28 mouse cellular contexts compared by ENCODE assay signal in genomic region chr6:23966980-23967379, GRCm38 (mm10). TPM values are rescaled to one million over a fixed set of nuclear protein-coding genes. Genes with fewer than 3 reads are reported as not detected.
DNase-seq lines count a peak whose midpoint lies in the region; ATAC-seq and TF ChIP-seq lines count a peak whose summit lies in the region.
"Had no signal": no experiment of that assay in that cellular context is flagged by ENCODE, and none has a peak within 500 bp of the region (broad histone marks: within the 10 kb centered on the region; RNA-seq: fewer than 3 reads in every experiment).

No protein-coding gene starts in this region.

- H3K9me3 ChIP-seq in intestine, embryonic 15.5 days: no peaks in the 10 kb centered on the region
- H3K9me3 ChIP-seq: embryonic facial prominence, embryonic 13.5 days; forebrain, embryonic 12.5 days; G1E; heart, embryonic 10.5 days; hindbrain, embryonic 12.5 days had no signal

- WGBS in intestine, embryonic 15.5 days: 66% methylated on average over 2 of the region's 2 CpGs

- H3K27ac ChIP-seq in left cerebral cortex, adult 2 months: peak overlapping the region; percentile 55
- no peak overlapping the region for H3K27ac ChIP-seq in intestine, embryonic 15.5 days
- H3K27ac ChIP-seq: embryonic facial prominence, embryonic 13.5 days; forebrain, embryonic 12.5 days; heart, embryonic 10.5 days; hindbrain, embryonic 12.5 days had no signal

- peak; percentile 86 for ATAC-seq in frontal cortex, adult (ENCODE audit: low TSS enrichment)
- ATAC-seq in intestine, embryonic 15.5 days: no peak
- ATAC-seq: CD4-positive, CD25-positive, alpha-beta regulatory T cell, adult 4 months; forebrain, embryonic 16.5 days had no signal

- TF ChIP-seq CTCF in left cerebral cortex, adult 2 months (IDR thresholded peaks at IDR 0.05): no peak

- no peak overlapping the region for H3K4me3 ChIP-seq in left cerebral cortex, adult 2 months
- no peak overlapping the region for H3K4me3 ChIP-seq in intestine, embryonic 15.5 days (replicated peaks)
- H3K4me3 ChIP-seq: embryonic facial prominence, embryonic 13.5 days; forebrain, embryonic 12.5 days; heart, embryonic 10.5 days; hindbrain, embryonic 12.5 days had no signal

- H3K36me3 ChIP-seq in intestine, embryonic 15.5 days: no peaks in the 10 kb centered on the region
- H3K36me3 ChIP-seq: embryonic facial prominence, embryonic 13.5 days; forebrain, embryonic 12.5 days; G1E; heart, embryonic 10.5 days; hindbrain, embryonic 12.5 days had no signal

- intact Hi-C loops in left cerebral cortex, adult 2 months (cut with DNase I): loop anchor here (1.0 to 5.0 kb wide), 3 partner anchors 26 to 440 kb away; no protein-coding TSS in a partner anchor
- intact Hi-C loops in left cerebral cortex, postnatal 10 days (cut with DNase I): no loop called here

- H3K4me2 ChIP-seq in intestine, embryonic 15.5 days (replicated peaks): no peak overlapping the region
- H3K4me2 ChIP-seq: embryonic facial prominence, embryonic 13.5 days; forebrain, embryonic 12.5 days; hindbrain, embryonic 12.5 days had no signal

- no peak for DNase-seq in frontal cortex, postnatal 14 days (ENCODE audit: low spot score in 2 of 2)
- no peak for DNase-seq in left cerebral cortex, adult 2 months (ENCODE audit: extremely low spot score in 1 of 2, low spot score in 2 of 2)
- no peak for DNase-seq in left cerebral cortex, postnatal 10 days (ENCODE audit: extremely low spot score in 1 of 2, low spot score in 2 of 2)
- peak; percentile 22 to 27 for DNase-seq in left cerebral cortex, adult 9 months (ENCODE audit: low spot score in 2 of 2)
- peak; percentile 11 to 54 for DNase-seq in right cerebral cortex, postnatal 36 days (ENCODE audit: low spot score in 2 of 2)
- DNase-seq in layer of hippocampus, adult 18-20 months (ENCODE audit: low spot score in 2 of 2): no peak
- DNase-seq: adrenal gland, adult 8-10 months; adrenal gland, postnatal 36 days; B cell, adult 2 months; cerebellum, adult 11 months; cerebellum, adult 8-10 months; cerebellum, postnatal 25 days; gastrocnemius, postnatal 10 days; heart, adult 18-20 months; heart, postnatal 10 days; heart, postnatal 4 days had no signal

- no peaks in the 10 kb centered on the region for H3K27me3 ChIP-seq in intestine, embryonic 15.5 days (replicated peaks)
- H3K27me3 ChIP-seq: embryonic facial prominence, embryonic 13.5 days; forebrain, embryonic 12.5 days; hindbrain, embryonic 12.5 days had no signal

- no peaks in the 10 kb centered on the region for H3K4me1 ChIP-seq in intestine, embryonic 15.5 days (replicated peaks)
- H3K4me1 ChIP-seq: embryonic facial prominence, embryonic 13.5 days; forebrain, embryonic 12.5 days; heart, embryonic 10.5 days; hindbrain, embryonic 12.5 days had no signal

- no peak overlapping the region for H3K9ac ChIP-seq in intestine, embryonic 15.5 days
- H3K9ac ChIP-seq: embryonic facial prominence, embryonic 13.5 days; forebrain, embryonic 12.5 days; hindbrain, embryonic 12.5 days had no signal

RNA-seq across cellular contexts. Expression of gene Tas2r118, which starts 2.9 kb away (rescaled TPM):
- total RNA-seq in left cerebral cortex, adult 2 months (2021): not detected
- total RNA-seq in left cerebral cortex, postnatal 10 days (2021): not detected
- polyA plus RNA-seq in intestine, embryonic 15.5 days (2015; fragmentation: Nextera tagmentation; extraction: Ambion mirVana): not detected in 2 replicates
- total RNA-seq in layer of hippocampus, adult 18-20 months (2021): not detected
- total RNA-seq: adrenal gland, adult 8-10 months; adrenal gland, postnatal 36 days; G1E; gastrocnemius, postnatal 10 days; gastrocnemius, postnatal 4 days; heart, adult 18-20 months; heart, postnatal 10 days; heart, postnatal 4 days had no signal
- polyA plus RNA-seq: brain, embryonic 14.5 days; CD4-positive, CD25-positive, alpha-beta regulatory T cell, adult 4 months; embryonic facial prominence, embryonic 13.5 days; forebrain, embryonic 12.5 days; forebrain, embryonic 16.5 days; G1E; heart, embryonic 10.5 days; heart, embryonic 14.5 days; hindbrain, embryonic 12.5 days had no signal

Comparison
In these comparisons a context has a peak if more than half of its experiments do, and no peak if none do; other contexts are left out.
1. DNase-seq: peak in left cerebral cortex, adult 9 months (2 of 2) and right cerebral cortex, postnatal 36 days (2 of 2); none in frontal cortex, postnatal 14 days (0 of 2), left cerebral cortex, adult 2 months (0 of 2), left cerebral cortex, postnatal 10 days (0 of 2) and layer of hippocampus, adult 18-20 months (0 of 2).